Mouse (Mus musculus) urinary bladder, postnatal 36 days (tissue): ENCODE measurements around the gene Ribc2.

Experiments
- DNase-seq, 2 experiments: peaks; one replicate each; pipeline ENCODE4 v3.0.0; 2022; ENCODE audit warnings: low spot score in 2 of 2, mixed read lengths in 1 of 2

Ribc2 gene

DNA sequence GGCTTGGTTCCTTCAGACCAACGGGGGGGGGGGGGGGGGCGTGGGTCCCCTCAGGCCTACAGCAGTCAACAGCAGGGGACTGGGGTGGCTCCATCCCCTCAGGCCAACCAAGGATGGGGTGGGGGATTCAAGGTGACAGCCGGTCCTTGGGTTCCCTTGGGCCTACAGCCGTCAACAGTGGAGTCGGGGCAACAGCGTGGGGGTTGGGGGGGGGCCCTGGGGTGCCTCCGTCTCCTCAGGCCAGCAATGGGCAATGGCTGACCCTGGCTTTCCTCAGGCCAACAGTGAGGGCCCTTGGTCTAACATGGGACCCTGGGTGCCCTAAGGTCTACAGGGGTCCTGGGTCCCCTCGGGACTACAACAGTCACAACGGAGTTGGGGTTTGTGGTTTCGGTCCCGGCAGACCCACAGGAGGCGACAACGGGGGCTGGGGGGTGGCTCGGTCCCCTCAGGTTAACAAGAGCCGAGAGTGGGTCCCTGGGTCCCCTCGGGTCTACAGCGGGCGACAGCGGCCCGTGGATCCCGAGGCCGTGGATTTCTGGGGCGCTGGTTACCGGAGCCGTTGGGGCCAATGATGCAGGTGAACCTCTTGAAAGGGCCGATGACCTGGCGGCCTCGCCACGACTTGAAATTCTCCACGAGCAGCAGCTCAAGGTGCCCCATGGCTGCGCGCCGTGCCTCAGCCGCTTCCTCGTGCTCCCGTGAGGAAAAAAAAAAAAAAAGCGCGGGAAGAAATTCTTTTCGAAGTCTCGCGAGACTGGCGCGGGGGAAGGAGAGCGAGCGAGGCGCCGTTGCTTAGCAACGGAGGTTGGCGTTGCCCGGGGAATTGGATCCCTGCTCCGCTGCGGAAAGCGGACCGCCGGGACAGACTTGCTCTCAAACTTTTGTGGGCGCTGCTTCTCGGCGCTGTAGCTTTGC lies at the start of gene Ribc2, which contains the start of gene Smc1b:
Ribc2 (plus strand) TSS at position 804 of the 918 bp plus-strand sequence.
Smc1b (minus strand) TSS at position 690 of the 918 bp plus-strand sequence.
- DNase-seq: peak; percentile 49 to 69

DNA sequence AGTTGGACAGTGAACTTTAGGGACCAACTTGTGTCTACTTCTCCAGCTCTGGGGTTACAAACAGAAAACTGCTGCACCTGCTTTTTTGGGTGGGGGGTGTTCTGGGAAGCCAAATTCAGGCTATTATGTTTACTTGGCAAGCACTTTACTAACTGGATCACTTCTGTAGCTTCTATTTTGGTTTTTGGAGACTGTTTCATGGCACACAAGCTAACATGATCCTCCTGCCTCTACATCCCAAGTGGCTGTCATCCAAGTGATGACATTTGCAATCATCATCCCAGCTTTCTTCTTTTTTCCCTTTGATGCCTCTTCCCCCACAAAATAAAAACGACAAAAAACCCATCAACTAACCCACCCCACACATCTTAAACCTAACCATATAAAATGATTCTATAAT lies 46.2 kb upstream of the Ribc2 start:
- DNase-seq: no peak

DNA sequence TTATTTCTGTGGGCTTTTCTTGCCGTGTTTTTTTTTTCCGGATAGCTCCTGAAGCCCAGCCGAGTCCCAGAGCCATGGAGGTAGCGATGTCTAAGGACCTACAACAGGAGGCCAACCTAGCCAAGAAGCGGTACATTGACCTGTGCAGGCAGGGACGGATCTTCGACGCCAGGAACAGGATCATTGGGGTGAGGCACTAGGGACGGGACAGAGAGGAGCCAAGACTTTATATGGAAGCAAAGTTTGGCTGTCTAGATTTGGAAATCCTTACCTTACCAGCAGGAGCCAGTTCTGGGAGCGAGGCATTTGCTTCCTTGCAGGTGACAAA lies 279 bp downstream of the Ribc2 start:
- no peak for DNase-seq

DNA sequence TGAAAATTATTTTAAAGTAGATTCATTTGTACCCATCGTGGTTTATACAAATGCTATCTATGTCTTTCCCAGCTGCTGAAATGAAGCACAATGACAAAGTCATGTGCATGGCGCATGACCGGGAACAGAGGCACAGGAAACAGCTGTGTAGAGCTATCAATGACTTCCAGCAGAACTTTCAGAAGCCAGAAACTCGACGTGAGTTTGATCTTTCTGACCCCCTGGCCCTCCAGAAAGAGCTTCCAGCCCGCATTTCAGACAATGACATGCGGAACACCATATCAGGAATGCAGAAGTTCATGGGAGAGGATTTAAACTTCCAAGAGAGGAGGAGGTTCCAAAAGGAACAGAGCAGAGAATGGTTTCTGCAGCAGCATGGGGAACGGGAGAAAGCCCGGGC lies 3.3 kb downstream of the Ribc2 start:
- no peak for DNase-seq

DNA sequence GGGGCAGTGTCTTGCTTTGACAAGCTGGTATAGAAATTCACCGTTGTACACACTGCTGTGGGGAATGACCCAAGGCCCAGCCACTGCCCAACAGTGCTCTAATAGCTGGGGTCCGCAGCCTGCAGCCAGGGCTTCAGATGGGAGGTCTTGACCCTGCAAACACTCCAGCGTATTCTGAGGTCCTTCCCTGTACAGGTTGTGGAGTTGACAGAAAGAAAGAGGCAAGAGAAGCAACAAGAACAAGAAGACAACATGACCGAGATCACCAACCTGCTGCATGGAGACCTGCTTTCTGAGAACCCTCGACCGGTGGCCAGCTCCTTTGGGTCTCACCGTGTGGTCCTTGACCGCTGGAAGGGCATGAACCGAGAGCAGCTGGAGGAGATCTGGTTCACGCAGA lies 9.4 kb downstream of the Ribc2 start:
- DNase-seq: no peak

DNA sequence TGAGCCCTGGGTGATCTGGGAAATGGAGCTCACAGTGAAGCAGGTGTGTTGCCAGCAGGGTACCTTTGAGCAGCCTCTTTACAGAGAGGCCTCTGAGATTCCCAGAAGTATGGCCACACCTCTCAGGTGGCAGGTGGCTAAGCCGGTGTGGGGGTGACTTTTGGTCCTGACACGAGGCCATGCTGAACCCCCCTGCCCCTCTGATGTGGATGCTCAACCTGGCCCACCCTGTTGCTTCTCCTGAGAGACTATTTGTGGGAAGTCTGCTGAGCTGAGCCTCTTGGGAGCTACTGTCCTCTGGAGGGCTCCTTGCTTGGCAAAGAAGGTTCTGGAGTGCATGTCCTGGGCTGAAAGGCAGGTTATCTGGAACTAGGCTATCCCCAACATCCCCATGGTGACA lies 10.6 kb downstream of the Ribc2 start:
- peak in 1 of 2 experiments; percentile 0 for DNase-seq

DNA sequence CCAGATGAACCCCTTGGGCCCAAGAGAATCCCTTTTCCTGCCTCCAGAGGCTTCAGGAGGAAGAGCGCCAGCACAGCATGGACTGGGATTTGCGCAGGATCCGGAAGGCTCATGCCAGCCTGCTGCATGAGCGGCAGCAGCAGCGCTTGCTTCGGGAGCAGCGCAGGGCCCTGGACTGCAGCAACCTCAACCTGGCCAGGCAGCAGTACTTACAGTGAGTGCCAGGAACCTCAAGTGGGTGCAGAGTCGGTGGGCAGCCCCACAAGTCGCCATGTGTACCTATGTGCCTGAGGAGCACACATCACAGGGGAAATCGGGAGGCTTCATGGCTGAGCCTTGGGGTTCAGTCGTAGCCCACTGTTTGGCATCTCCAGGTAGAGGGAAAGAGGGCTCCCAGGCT lies 11.3 kb downstream of the Ribc2 start:
- peak in 1 of 2 experiments; percentile 0 for DNase-seq

DNA sequence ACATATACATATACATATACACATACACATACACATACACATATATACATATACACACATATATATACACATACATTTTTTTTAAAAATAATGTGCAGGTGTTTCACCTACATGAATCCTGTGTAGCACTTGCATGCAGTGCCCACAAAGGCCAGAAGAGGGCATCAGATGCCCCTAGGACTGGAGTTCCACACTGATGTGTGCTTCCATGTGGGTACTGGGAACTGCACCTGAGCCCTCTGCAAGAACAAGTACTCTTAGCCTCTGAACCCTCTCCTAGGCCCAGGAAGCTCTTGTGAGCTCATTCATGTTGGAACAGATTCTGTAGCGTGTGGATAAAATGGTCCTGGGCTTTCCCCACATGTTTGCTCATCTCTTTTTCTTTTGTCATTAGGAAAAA lies 11.9 kb downstream of the Ribc2 start:
- peak in 1 of 2 experiments; percentile 0 for DNase-seq

DNA sequence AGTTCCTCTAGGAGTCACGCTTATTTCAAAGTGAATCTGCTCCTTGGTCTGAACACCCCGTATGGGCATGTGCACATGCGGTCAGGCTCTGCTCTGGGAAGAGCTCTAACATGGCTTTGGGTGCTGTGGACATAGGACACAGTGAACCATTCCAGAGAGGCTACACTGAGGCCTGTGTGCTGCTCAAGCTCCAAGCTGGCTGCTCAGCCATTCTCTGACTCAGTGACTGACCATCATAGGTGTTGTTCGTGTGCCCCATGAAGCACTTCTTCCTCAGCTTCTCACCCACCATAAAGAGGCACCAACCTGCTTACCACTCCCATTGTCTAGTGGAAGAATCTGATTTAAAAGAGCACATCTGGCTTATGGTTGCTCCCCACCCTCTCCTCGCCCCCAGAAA lies 12.4 kb downstream of the Ribc2 start:
- DNase-seq: no peak

DNA sequence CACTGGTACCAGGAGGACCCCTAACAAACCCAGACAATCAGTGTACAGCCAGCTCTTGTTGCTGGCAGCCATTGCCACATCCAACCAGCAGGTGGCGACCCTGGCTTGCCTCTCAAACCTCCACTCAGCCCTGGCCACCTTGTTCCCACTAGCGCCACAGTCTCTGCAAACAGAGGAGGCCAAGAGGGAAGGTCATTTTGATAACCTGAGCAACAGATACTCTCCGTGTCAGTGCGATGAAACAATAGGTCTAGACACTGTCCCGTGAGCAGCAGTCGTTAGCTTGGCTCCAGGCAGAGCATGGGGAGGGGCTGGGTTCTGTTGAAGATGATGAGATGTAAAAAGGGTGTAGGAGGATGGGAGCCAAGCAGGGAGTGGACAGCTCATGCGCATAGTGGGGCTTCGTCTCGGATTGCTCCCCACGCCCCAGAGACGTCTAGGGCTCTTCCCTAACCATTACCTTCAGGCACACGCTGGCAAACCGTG lies 19.6 kb downstream of the Ribc2 start:
- peak; percentile 63 to 79 for DNase-seq

DNA sequence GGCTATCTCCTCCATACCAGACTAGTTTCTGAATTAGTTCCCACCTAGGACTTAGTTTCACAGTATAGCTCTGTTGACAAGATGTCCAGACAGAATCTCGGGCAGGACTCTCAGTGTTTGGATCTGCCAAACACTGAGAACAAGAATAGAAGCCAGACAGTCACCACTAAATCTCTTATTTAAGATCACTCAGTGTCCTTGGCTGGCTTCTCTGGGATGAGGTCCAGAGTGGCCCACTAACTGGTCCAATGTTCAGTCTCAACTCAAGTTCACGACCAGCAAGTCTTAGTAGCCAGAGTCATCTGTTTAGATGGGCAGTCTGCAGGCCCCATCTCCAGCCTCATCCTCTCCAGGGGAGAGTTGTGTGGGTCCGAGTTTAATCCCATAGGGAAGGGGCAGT lies 20.7 kb downstream of the Ribc2 start:
- peak; percentile 28 to 38 for DNase-seq

DNA sequence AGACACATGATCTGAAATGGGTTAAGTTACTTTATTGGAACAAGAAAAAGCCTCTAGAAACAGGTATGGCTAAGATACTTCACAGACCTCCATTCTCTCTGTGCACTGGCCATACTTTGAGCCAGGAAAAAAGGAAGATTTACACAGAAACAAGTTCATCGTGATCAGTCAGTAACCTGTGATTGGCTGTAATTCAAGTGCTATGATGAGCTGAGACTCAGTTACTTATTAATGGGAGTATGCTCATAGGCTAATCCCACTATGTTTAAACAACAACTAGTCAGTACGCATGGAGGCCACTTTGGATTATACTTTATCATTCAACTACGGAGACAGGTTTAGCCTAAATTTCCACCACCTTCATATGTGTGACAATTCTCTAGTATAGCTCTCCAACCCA lies 22.2 kb downstream of the Ribc2 start:
- DNase-seq: no peak

DNA sequence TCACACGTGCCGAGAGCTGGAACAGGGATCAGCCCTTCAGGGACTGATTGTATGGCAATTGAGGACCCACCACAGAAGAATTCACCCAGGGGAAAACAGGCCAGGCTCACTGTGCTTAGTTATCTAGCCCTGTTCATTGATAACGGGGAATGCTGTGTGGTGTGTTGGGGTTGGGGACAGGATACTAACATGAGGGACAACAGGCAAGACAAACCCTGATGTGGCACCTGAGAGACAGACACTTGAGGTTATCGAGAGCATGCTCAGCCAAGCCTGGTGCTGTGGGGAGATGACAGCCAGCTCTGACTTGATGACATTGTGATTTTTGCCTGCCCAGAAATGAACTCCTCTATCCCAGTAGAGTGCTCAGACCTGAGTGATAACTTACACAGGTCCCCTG lies 24.3 kb downstream of the Ribc2 start:
- no peak for DNase-seq

DNA sequence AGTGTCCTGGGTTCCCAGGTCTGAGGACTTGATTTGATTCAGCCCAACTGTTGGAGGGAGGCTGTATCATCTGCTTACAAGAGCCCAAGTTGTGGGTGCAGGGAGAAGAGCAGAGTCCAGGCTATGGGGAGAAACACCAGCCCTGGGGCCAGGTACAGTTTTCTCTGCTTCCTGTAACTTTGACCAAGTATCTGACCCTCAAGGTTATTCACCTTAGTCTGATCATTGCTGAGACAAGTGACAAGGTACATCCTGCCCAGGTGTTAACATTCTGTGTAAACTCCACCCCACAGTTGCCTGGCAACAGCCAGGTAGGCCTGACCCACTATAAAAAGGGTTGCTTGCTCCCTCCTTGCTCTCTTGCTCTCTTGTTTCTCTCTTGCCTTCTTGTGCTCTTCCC lies 29.5 kb downstream of the Ribc2 start:
- no peak for DNase-seq

DNA sequence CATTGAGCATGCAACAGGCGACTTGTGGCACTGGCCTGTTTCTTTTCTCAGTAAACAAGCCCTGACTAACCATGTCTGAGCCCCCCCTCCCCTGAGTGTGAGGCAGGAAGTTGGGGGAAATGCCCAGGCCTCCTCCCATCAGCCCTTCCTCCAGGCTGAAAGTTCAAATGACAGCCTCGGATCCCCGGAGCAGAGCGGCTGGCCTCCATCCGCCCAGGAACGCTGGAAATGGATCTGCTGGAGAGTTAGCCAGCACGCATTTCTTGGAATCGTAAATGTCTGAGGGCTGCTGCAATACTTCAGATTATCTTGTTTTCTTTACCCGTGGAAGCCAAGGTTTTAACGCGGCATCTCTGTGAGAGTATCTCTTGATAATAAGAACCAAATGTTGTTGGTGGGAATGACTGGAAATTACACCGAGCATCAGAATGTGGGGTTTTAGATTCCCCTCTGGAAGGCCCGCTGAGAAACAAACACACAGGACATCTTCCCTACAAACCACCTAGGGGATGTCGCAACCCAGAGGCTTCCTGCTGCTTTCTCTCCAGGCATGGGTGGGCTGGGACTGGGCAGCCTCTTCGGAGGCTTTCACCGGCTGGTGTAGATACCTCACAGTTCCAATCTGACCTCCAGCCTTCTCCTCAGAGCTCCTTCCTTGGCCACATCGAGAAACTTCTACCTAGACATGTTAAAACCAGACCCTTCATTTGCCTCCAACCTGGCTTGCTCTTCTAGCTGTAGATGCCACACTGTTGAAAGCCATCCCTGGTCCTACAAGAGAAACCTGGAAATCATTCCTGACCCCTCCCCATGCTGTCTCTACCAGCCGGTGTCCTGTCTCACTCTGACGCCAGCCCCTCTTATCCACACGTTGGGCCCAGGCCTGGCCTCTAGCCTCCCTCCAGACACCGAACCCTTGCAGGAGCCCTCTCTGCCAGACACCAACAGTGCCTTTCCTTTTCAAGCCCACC lies 31.1 kb downstream of the Ribc2 start:
- DNase-seq: peak; percentile 44 to 73

DNA sequence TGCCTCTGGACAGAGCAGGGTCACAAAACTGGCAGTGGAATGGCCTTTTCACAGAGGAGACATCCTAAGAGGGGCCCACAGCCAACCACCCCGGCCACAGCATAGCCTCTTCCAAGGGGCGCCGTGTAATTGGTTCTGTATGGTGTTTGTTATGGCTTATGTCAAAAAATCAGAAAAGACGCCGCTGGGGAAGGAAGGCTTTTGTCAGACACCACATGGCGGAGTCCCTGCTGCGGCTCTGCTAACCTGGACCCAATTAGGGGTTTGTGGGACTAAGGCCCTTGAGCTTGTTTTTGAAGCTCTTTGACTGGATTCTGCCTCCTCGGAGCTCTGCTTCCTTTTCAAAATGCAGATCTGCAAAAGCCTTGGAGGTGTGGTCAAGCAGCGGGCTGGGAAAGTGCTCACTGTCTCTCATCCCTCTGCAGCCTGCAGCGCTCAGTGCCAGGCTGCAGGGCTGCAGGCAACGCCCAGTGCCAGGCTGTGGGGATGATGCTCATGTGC lies 34.6 kb downstream of the Ribc2 start:
- no peak for DNase-seq

DNA sequence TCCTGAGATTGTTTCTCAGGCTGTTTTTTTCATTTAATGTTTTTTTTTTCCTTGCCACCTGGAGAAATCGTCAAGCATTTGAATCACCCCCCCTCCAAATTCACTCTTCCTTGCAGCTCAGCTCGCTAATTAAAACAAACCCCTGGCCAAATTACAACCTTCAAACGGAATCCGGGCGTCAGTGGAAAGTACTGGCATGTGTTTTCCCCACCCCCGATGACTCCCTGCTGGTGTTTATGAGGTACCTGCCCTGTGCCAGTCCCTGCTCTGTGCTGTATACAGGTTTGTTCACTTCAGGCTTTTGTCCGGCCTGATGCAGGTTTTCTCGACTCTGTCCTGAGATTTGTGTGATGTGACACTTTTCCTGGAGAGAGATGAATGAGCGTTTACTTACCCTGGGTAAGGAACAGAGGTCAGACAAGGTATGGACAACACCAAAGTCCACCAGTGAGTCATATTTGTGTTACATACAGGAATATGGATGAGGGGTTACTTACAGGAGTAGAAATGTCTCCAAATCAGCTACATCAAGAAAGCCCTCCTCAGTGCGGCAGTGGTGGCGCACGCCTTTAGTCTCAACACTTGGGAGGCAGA lies 35.3 kb downstream of the Ribc2 start:
- DNase-seq: no peak

DNA sequence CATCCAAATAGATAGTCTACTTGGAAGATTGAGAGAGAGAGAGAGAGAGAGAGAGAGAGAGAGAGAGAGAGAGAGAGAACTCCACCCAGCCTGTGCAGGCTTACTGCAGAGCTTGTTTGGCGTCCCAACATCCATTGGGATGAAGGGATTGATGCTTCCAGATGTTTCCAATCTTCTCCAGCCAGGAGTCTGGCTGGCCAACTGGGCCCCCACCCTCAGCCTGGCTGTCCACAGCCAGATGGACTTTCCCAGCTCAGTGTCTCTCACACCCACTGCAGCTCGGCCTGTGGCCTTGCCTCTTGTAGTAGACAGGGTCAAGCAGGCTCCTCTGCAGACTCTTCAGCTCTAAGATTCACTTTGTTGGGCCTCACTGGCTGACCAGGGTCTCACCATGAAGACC lies 40.2 kb downstream of the Ribc2 start:
- peak; percentile 37 to 56 for DNase-seq

DNA sequence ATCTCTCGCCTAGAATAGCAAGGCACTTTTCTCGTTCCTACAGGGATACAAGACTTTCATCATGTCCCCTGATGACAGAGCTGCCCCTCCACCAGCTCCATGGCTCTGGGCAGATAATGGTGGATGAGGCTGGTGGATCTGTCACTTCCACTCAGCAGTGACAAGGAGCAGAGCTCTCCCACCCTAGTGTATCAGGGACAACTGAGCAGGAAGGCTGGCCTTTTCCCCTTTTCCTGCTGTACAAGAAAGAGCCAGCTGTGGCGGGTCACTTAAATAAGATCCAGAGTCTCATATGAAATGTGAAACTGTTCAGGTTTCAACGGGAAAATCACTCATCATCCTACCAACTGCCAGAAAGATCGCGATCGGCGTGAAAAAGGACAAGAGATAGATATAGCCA lies 41.5 kb downstream of the Ribc2 start:
- DNase-seq: no peak

DNA sequence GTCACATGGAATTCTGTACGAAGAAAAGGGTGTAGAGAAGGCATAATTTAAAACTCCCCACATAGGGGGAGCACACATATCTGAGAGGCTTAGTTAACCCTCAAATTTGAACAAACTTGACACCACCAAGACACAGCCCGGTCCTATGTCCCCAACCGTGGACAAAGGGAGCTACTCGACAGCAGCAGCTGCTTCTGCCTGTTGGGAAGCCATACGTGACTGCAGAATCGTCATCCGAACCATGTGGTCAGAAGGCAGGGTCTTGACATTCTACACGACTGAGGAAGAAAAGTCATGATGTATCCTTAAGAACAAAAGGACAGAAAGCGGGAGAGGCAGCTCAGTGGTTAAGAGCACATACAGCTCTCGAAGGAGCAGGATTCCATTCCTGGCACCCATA lies 42.2 kb downstream of the Ribc2 start:
- DNase-seq: no peak

DNA sequence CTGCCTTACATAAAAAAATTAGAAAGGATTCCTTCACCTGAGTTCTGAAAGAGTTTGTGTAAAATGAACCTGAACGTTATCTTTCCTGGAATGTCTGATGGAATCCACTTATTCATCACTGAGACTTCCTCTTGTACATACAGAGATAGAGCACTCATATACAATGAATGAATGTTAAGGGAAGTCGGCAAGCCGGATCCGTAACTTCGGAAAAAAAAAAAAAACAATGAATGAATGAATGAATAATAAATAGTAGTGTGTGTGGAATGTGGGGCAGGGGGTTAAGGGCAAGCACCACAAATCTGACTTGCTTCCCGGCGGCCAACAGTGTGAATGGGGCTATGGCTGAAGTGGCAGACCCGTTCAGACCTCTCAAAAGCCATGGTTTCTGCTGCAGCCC lies 45.7 kb downstream of the Ribc2 start:
- no peak for DNase-seq

DNA sequence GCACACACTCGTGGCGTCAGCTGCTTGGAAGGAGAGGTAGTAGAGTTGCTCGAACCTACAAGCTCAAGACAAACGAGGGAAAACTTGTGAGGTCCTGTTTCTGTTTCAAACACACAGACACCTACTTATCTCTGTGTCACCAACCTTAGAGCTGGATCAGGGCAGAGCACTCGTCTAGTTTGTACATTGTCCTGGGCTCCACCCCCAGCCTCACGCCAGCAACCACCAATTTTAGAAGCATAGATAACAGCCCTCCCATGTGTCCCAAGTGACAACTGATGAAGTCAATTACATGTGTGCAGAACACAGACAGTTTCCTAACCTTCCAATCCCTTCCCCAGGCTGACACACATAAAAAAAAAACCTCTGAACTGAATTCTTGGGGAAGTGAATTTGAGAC lies 46.3 kb downstream of the Ribc2 start:
- DNase-seq: no peak
